10 mouse cellular contexts compared by ENCODE assay signal in the genomic region with DNA sequence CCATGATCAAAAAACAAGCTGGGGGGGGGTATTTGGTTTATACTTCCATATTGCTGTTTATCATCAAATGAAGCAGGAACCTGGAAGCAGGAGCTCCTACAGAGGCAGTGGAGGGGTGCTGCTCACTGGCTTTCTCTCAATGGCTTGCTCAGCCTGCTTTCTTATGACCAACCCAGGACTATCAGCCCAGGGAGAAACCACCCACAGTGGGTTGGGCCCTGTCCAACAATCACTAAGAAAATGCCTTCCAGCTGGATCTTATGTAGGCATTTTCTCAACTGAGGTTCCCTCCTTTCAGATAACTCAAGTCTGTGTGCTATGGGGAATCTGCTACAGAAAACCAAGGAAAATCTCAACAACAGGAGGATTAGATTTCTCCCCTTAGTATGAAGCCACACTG.
"Had no signal": no experiment of that assay in that cellular context is flagged by ENCODE, and none has a peak within 500 bp of the region (broad histone marks: within the 10 kb centered on the region; RNA-seq: fewer than 3 reads in every experiment).

No protein-coding gene starts in this region.

- DNase-seq: gastrocnemius, postnatal 25 days; heart, adult 2 months; heart, postnatal 4 days; kidney, adult 18-20 months; kidney, adult 8-10 months; kidney, postnatal 14 days; kidney, postnatal 36 days; layer of hippocampus, adult 9-11 months; layer of hippocampus, postnatal 36 days; left cerebral cortex, postnatal 4 days had no signal
